ENCODE assay signal across 24 mouse cellular contexts in the genomic region with DNA sequence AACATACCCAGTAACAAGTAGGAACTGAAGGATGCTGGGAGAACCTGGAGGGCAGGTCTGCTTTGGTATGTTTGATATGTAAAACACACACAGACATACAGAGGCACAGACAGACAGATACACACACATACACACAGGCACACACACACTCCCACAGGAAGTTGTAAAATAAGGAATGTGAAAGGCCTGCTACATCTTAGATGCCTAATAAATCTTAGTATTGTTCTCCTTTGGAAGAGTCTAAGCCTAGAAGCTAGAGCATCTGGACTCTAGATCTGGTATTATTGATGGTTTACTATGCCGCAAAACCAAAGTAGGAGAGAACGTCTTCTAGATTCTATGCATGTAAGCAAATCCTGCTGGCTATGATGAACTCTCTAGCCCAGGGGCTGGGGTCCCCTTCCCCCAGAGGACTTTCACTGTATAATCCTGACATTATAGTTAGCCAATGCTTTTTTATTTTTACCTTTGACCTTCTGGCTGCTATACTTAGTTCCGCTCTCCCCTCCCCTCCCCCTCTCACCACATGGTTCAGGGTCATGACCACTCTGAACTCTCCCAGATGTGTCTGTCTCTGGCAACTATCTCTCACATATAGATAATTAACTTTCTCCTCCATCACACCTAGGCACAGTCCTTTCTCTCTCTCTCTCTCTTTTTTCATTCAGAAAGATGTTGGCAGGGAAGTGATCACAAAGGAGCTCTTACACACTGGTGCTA. TPM values are rescaled to one million over a fixed set of nuclear protein-coding genes. Genes with fewer than 3 reads are reported as not detected.
DNase-seq lines count a peak whose midpoint lies in the region; ATAC-seq and TF ChIP-seq lines count a peak whose summit lies in the region.
"Had no signal": no experiment of that assay in that cellular context is flagged by ENCODE, and none has a peak within 500 bp of the region (broad histone marks: within the 10 kb centered on the region; RNA-seq: fewer than 3 reads in every experiment).

No protein-coding gene starts in this region.

- no peak overlapping the region for H3K4me2 ChIP-seq in kidney, embryonic 14.5 days (replicated peaks; ENCODE audit: low read depth, low read length)
- H3K4me2 ChIP-seq in kidney, postnatal 0 days (ENCODE audit: low read length), result no peak overlapping the region
- H3K4me2 ChIP-seq: embryonic facial prominence, embryonic 12.5 days; heart, embryonic 12.5 days; hindbrain, embryonic 14.5 days had no signal

- peak; percentile 60; the same call in 1 of the 2 replicates for ATAC-seq in kidney, embryonic 14.5 days (ENCODE audit: low FRiP score, low TSS enrichment)
- peak; percentile 59; the same call in 1 of the 2 replicates for ATAC-seq in kidney, postnatal 0 days (replicated peaks; ENCODE audit: low FRiP score, low read depth)
- ATAC-seq: forebrain, embryonic 14.5 days; intestine, postnatal 0 days; lung, postnatal 0 days; Patski had no signal

- no peaks in the 10 kb centered on the region for H3K27me3 ChIP-seq in kidney, embryonic 14.5 days (ENCODE audit: control insufficient read depth, insufficient read depth, low read length)
- no peaks in the 10 kb centered on the region for H3K27me3 ChIP-seq in kidney, postnatal 0 days (ENCODE audit: insufficient read depth, low read length)
- H3K27me3 ChIP-seq: CH12.LX; embryonic facial prominence, embryonic 12.5 days; heart, embryonic 12.5 days had no signal

- no peaks in the 10 kb centered on the region for H3K36me3 ChIP-seq in kidney, embryonic 14.5 days (ENCODE audit: control insufficient read depth, insufficient read depth, low read length)
- H3K36me3 ChIP-seq in kidney, postnatal 0 days (ENCODE audit: insufficient read depth, low read length), result no peaks in the 10 kb centered on the region
- H3K36me3 ChIP-seq: embryonic facial prominence, embryonic 12.5 days; heart, embryonic 12.5 days had no signal

- 58% methylated on average over 3 of the region's 3 CpGs for WGBS in kidney, embryonic 14.5 days
- 50% methylated on average over 3 of the region's 3 CpGs for WGBS in kidney, postnatal 0 days

- no peak overlapping the region for H3K4me3 ChIP-seq in kidney, embryonic 14.5 days (ENCODE audit: low read length)
- no peak overlapping the region for H3K4me3 ChIP-seq in kidney, postnatal 0 days (replicated peaks; ENCODE audit: low read depth, low read length)
- H3K4me3 ChIP-seq: embryonic facial prominence, embryonic 12.5 days; heart, embryonic 12.5 days had no signal

- no peak overlapping the region for H3K9ac ChIP-seq in kidney, embryonic 14.5 days (ENCODE audit: low read depth, low read length)
- H3K9ac ChIP-seq in kidney, postnatal 0 days (ENCODE audit: low read depth, low read length), result no peak overlapping the region
- H3K9ac ChIP-seq: embryonic facial prominence, embryonic 12.5 days; heart, embryonic 12.5 days; hindbrain, embryonic 14.5 days had no signal

- TF ChIP-seq CTCF in kidney, postnatal 0 days (IDR thresholded peaks at IDR 0.05; ENCODE audit: low read depth), result no peak

- peak; percentile 36 for DNase-seq in embryo, embryonic 10.5 days (ENCODE audit: low spot score)
- no peak for DNase-seq in embryo, embryonic 11 days
- DNase-seq in kidney, postnatal 14 days, result no peak
- peak; percentile 76 for DNase-seq in kidney, postnatal 0 days (ENCODE audit: low spot score)
- DNase-seq in thymus, postnatal 14 days, result no peak
- no peak for DNase-seq in urinary bladder, postnatal 25 days (ENCODE audit: low spot score)
- DNase-seq: adrenal gland, postnatal 10 days; cerebellum, adult 8-10 months; cerebellum, postnatal 25 days; gastrocnemius, postnatal 25 days; heart, adult 18-20 months; heart, postnatal 4 days; liver; lung, adult 18-20 months; midbrain, embryonic 14.5 days had no signal

- no peaks in the 10 kb centered on the region; the same call in 1 of the 2 replicates for H3K9me3 ChIP-seq in kidney, embryonic 14.5 days (ENCODE audit: control insufficient read depth, low read length)
- H3K9me3 ChIP-seq in kidney, postnatal 0 days (replicated peaks; ENCODE audit: low read length), result no peaks in the 10 kb centered on the region
- H3K9me3 ChIP-seq: embryonic facial prominence, embryonic 12.5 days; heart, embryonic 12.5 days had no signal

- H3K4me1 ChIP-seq in kidney, embryonic 14.5 days (ENCODE audit: control insufficient read depth, insufficient read depth, low read length), result no peaks in the 10 kb centered on the region
- 0 out of 2 replicates have a peak, but pooled peaks cover 5% of the 10 kb centered on the region for H3K4me1 ChIP-seq in kidney, postnatal 0 days (replicated peaks; ENCODE audit: insufficient read depth, low read length)
- H3K4me1 ChIP-seq: embryonic facial prominence, embryonic 12.5 days; heart, embryonic 12.5 days had no signal

- no peak overlapping the region for H3K27ac ChIP-seq in kidney, embryonic 14.5 days (ENCODE audit: low read depth, low read length)
- no peak overlapping the region for H3K27ac ChIP-seq in kidney, postnatal 0 days
- H3K27ac ChIP-seq: embryonic facial prominence, embryonic 12.5 days; hindbrain, embryonic 14.5 days had no signal

RNA-seq across cellular contexts. Expression of a gene that starts 8.2 kb away (rescaled TPM):
- 49.2 and 72.4 TPM in 2 replicates for polyA plus RNA-seq in kidney, embryonic 14.5 days (2014; fragmentation: Nextera tagmentation; extraction: Ambion mirVana)
- 111 and 115 TPM in 2 replicates for polyA plus RNA-seq in kidney, postnatal 0 days (2015; fragmentation: Nextera tagmentation; extraction: Ambion mirVana)

RNA-seq across cellular contexts. Expression of a gene that starts 16.2 kb away (rescaled TPM):
- 5.4 and 5.5 TPM in 2 replicates for polyA plus RNA-seq in kidney, embryonic 14.5 days (2014; fragmentation: Nextera tagmentation; extraction: Ambion mirVana)
- 2.5 and 2.6 TPM in 2 replicates for polyA plus RNA-seq in kidney, postnatal 0 days (2015; fragmentation: Nextera tagmentation; extraction: Ambion mirVana)
- polyA plus RNA-seq: Patski had no signal

RNA-seq across cellular contexts. Expression of a gene that starts 37.9 kb away (rescaled TPM):
- polyA plus RNA-seq in kidney, embryonic 14.5 days (2014; fragmentation: Nextera tagmentation; extraction: Ambion mirVana), result 179 and 240 TPM in 2 replicates
- polyA plus RNA-seq in kidney, postnatal 0 days (2015; fragmentation: Nextera tagmentation; extraction: Ambion mirVana), result 184 and 224 TPM in 2 replicates

Comparison
In these comparisons a context has a peak if more than half of its experiments do, and no peak if none do; other contexts are left out.
1. DNase-seq: peak in embryo, embryonic 10.5 days (single experiment) and kidney, postnatal 0 days (single experiment); none in embryo, embryonic 11 days (single experiment), kidney, postnatal 14 days (single experiment), thymus, postnatal 14 days (single experiment) and urinary bladder, postnatal 25 days (single experiment).